Mouse (Mus musculus) c-Kit-positive CD71-positive TER-119-positive erythroid progenitor cells, embryonic 14.5 days (primary cell): ENCODE data around the gene Smyd1.

Experiments
- DNase-seq: peaks from one replicate; pipeline ENCODE4 v3.0.0-alpha.2; 2013; ENCODE audit warnings: low spot score

Smyd1 gene

GRCm38 (mm10) chr6:71259166-71259565, 62.9 kb downstream of the Smyd1 start:
- DNase-seq = no peak

GRCm38 (mm10) chr6:71258562-71258961, 63.5 kb downstream of the Smyd1 start:
- no peak for DNase-seq

GRCm38 (mm10) chr6:71257375-71257774, 64.7 kb downstream of the Smyd1 start:
- no peak for DNase-seq

GRCm38 (mm10) chr6:71256166-71256565, 65.9 kb downstream of the Smyd1 start:
- DNase-seq = no peak

- no peak for DNase-seq
These were observed 67.6 kb downstream of the Smyd1 start for GRCm38 (mm10) chr6:71254456-71254855.

- DNase-seq = no peak
These were observed 71.1 kb downstream of the Smyd1 start for GRCm38 (mm10) chr6:71250951-71251350.

- DNase-seq = no peak
These were observed 72.4 kb downstream of the Smyd1 start for GRCm38 (mm10) chr6:71249615-71250014.

- DNase-seq = no peak
These were observed 73.6 kb downstream of the Smyd1 start for GRCm38 (mm10) chr6:71248420-71248819.

GRCm38 (mm10) chr6:71243258-71243657, 78.8 kb downstream of the Smyd1 start:
- DNase-seq = no peak

- no peak for DNase-seq
These were observed 79.2 kb downstream of the Smyd1 start for GRCm38 (mm10) chr6:71242811-71243210.

- DNase-seq = no peak
These were observed 81.2 kb downstream of the Smyd1 start for GRCm38 (mm10) chr6:71240831-71241230.

GRCm38 (mm10) chr6:71239069-71239750, 82.8 kb downstream of the Smyd1 start:
- DNase-seq = no peak

GRCm38 (mm10) chr6:71237031-71237431, 85.0 kb downstream of the Smyd1 start:
- no peak for DNase-seq

GRCm38 (mm10) chr6:71236506-71236905, 85.5 kb downstream of the Smyd1 start:
- DNase-seq = no peak

- DNase-seq = no peak
These were observed 86.1 kb downstream of the Smyd1 start for GRCm38 (mm10) chr6:71235944-71236343.

- no peak for DNase-seq
These were observed 86.9 kb downstream of the Smyd1 start for GRCm38 (mm10) chr6:71235121-71235520.

- DNase-seq = no peak
These were observed 94.8 kb downstream of the Smyd1 start for GRCm38 (mm10) chr6:71227157-71227770.

- DNase-seq = no peak
These were observed 95.5 kb downstream of the Smyd1 start for GRCm38 (mm10) chr6:71226544-71226943.

- DNase-seq = no peak
These were observed 97.7 kb downstream of the Smyd1 start for GRCm38 (mm10) chr6:71224184-71224943.

GRCm38 (mm10) chr6:71221501-71221900, 100.5 kb downstream of the Smyd1 start:
- DNase-seq = no peak

GRCm38 (mm10) chr6:71212471-71212870, 109.6 kb downstream of the Smyd1 start:
- DNase-seq = no peak

GRCm38 (mm10) chr6:71211917-71212316, 110.1 kb downstream of the Smyd1 start:
- no peak for DNase-seq

- no peak for DNase-seq
These were observed 113.3 kb downstream of the Smyd1 start for GRCm38 (mm10) chr6:71208691-71209090.
